Mouse (Mus musculus): ENCODE data around the gene Arhgap10. TPM values are rescaled to one million over a fixed set of nuclear protein-coding genes. Genes with fewer than 3 reads are reported as not detected.

The Arhgap10 gene
- polyA plus RNA-seq, 1 experiment from 2014 or later, result 3.9 TPM

GRCm38 (mm10) chr8:77520601-77521000 is 2.8 kb upstream of the Arhgap10 start:
- Histone ChIP-seq H3K36me3 (replicated peaks; ENCODE audit: insufficient read depth, low read length) (no peaks in the 10 kb centered on the region), H3K9ac (replicated peaks) (no peak overlapping the region), H3K27me3 (ENCODE audit: insufficient read depth, low read length) (no peaks in the 10 kb centered on the region), H3K4me3 (ENCODE audit: low read depth, low read length) (no peak overlapping the region), H3K9me3 (ENCODE audit: low read length) (no peaks in the 10 kb centered on the region), H3K27ac (ENCODE audit: low read depth) (no peak overlapping the region), H3K4me1 (ENCODE audit: insufficient read depth) (peaks cover 28% of the 10 kb centered on the region), H3K4me2 (ENCODE audit: low read depth, low read length) (no peak overlapping the region)
- 82% methylated on average over 4 of the region's 4 CpGs for WGBS (ENCODE audit: insufficient replicate concordance)
- TF ChIP-seq CTCF (IDR thresholded peaks at IDR 0.05; ENCODE audit: low read depth), result no peak
- TF ChIP-seq EP300 (IDR thresholded peaks at IDR 0.05; ENCODE audit: low read depth), result no peak
- ATAC-seq (no peak), DNase-seq (no peak)

DNA sequence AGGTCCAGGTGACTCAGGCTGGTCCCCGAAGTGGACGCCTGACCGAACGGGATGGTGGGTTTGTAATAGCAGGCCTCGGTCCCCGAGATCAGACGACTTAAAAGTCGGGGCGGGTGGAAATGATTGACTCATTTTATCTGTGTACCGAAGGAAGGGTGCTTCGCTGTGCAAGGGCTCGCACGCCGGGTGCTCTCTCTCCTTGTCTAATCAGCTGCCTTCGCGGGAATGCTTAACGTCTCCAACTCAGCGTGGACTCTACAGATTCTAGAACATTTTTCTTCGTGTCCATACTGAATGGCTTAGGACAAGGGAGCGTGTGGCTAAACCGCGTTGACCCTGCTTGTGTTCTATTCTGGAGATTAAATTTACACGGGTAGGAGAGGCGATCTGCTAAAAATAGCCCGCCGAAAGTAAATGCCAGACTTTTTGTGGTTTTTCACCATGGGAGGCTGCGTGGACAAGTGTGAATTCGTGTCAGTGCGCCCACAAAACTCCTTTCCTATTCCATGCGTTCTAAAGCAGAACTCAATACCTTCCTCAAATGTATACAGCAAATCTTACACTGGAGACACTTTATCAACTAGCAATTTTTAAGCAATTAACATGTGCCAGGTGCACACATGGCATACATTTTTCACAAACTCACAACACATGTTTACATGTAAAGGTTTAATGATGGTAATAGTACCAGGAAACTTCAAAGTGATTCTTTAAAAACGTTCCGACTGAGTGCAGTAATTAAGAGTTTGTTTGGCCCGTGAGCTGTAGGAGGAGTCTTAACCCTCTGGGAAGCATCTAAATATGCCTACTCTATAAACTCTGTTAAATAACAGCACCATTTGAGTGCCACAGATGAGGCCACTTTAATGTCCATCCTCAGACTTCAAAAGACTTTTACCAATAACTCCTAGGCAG is 705 bp upstream of the Arhgap10 start:
- peak; percentile 62 for ATAC-seq
- no peaks in the 10 kb centered on the region for H3K27me3 ChIP-seq (ENCODE audit: insufficient read depth, low read length)
- peaks cover 18% of the 10 kb centered on the region for H3K4me1 ChIP-seq (ENCODE audit: insufficient read depth)
- 6% methylated on average over 33 of the region's 33 CpGs for WGBS (ENCODE audit: insufficient replicate concordance)
- H3K4me2 ChIP-seq (ENCODE audit: low read depth, low read length), result peak overlapping the region; percentile 88
- H3K9me3 ChIP-seq (ENCODE audit: low read length), result no peaks in the 10 kb centered on the region
- H3K4me3 ChIP-seq (ENCODE audit: low read depth, low read length), result peak overlapping the region; percentile 71
- no peak for TF ChIP-seq EP300 (IDR thresholded peaks at IDR 0.05; ENCODE audit: low read depth)
- TF ChIP-seq CTCF (IDR thresholded peaks at IDR 0.05; ENCODE audit: low read depth), result no peak
- 0 out of 2 replicates have a peak overlapping the region, but pooled peaks have one; percentile 77 for H3K27ac ChIP-seq (ENCODE audit: low read depth)
- H3K9ac ChIP-seq (replicated peaks), result peak overlapping the region; percentile 77
- H3K36me3 ChIP-seq (replicated peaks; ENCODE audit: insufficient read depth, low read length), result no peaks in the 10 kb centered on the region
- DNase-seq, result no peak

GRCm38 (mm10) chr8:77516845-77517244 is 908 bp downstream of the Arhgap10 start:
- Histone ChIP-seq H3K9me3 (ENCODE audit: low read length) (no peaks in the 10 kb centered on the region), H3K9ac (replicated peaks) (peak overlapping the region; percentile 77), H3K27ac (ENCODE audit: low read depth) (no peak overlapping the region), H3K4me3 (ENCODE audit: low read depth, low read length) (peak overlapping the region; percentile 71), H3K4me1 (ENCODE audit: insufficient read depth) (peaks cover 16% of the 10 kb centered on the region), H3K36me3 (replicated peaks; ENCODE audit: insufficient read depth, low read length) (no peaks in the 10 kb centered on the region), H3K4me2 (ENCODE audit: low read depth, low read length) (peak overlapping the region; percentile 88), H3K27me3 (ENCODE audit: insufficient read depth, low read length) (no peaks in the 10 kb centered on the region)
- WGBS (ENCODE audit: insufficient replicate concordance), result 6% methylated on average over 10 of the region's 10 CpGs
- no peak for DNase-seq
- ATAC-seq, result no peak
- TF ChIP-seq CTCF (IDR thresholded peaks at IDR 0.05; ENCODE audit: low read depth) (no peak), EP300 (IDR thresholded peaks at IDR 0.05; ENCODE audit: low read depth) (no peak)

DNA sequence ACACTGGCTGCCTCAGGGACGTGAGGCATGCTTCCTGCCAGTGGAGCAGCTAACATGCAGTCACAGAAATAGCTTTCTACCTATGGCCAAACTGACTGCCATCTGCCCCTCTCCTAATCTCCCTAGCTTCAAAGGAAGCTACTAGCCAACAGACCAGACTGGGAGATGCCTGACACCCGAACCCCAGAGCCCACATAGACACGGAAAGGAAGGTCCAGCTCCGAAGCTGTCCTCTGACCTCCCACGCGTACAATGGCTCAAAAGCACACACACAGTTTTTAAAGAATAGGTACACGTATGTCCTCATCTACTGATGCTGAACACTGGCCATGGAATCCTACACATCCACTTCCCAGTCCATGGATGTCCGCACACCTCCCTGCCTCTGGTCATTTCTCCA is 2.0 kb downstream of the Arhgap10 start:
- Histone ChIP-seq H3K4me2 (ENCODE audit: low read depth, low read length) (peak overlapping the region; percentile 88), H3K9me3 (ENCODE audit: low read length) (no peaks in the 10 kb centered on the region), H3K9ac (replicated peaks) (no peak overlapping the region), H3K36me3 (replicated peaks; ENCODE audit: insufficient read depth, low read length) (no peaks in the 10 kb centered on the region), H3K4me3 (ENCODE audit: low read depth, low read length) (0 out of 2 replicates have a peak overlapping the region, but pooled peaks have one; percentile 8), H3K27ac (ENCODE audit: low read depth) (no peak overlapping the region), H3K27me3 (ENCODE audit: insufficient read depth, low read length) (no peaks in the 10 kb centered on the region), H3K4me1 (ENCODE audit: insufficient read depth) (peaks cover 16% of the 10 kb centered on the region)
- 69% methylated on average over 8 of the region's 8 CpGs for WGBS (ENCODE audit: insufficient replicate concordance)
- DNase-seq (no peak), ATAC-seq (no peak)
- no peak for TF ChIP-seq EP300 (IDR thresholded peaks at IDR 0.05; ENCODE audit: low read depth)
- no peak for TF ChIP-seq CTCF (IDR thresholded peaks at IDR 0.05; ENCODE audit: low read depth)

DNA sequence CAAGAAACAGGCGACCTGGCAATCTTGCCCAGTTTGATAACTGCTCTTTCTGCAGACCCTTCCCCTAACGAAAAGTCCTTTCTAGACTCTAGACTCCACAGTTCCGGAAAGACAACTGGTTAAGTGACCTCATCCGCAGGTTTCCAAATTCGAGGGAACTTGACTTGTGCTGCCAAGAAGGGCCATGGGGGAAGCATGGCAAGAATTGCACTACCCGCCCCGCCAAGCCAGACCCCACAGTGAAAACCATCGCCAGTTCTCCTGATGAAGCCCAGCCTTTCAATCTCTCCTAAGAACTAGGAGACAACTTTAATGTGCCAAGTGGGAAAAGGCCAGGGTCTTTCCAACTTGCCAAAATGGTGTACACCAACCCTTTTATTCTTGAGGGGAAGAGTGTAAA is 2.6 kb downstream of the Arhgap10 start:
- no peak overlapping the region for H3K4me3 ChIP-seq (ENCODE audit: low read depth, low read length)
- WGBS (ENCODE audit: insufficient replicate concordance), result 72% methylated on average over 8 of the region's 8 CpGs
- TF ChIP-seq EP300 (IDR thresholded peaks at IDR 0.05; ENCODE audit: low read depth), result no peak
- DNase-seq, result no peak
- ATAC-seq, result no peak
- H3K27ac ChIP-seq (ENCODE audit: low read depth), result no peak overlapping the region
- peaks cover 16% of the 10 kb centered on the region for H3K4me1 ChIP-seq (ENCODE audit: insufficient read depth)
- no peak overlapping the region for H3K9ac ChIP-seq (replicated peaks)
- no peaks in the 10 kb centered on the region for H3K36me3 ChIP-seq (replicated peaks; ENCODE audit: insufficient read depth, low read length)
- no peaks in the 10 kb centered on the region for H3K27me3 ChIP-seq (ENCODE audit: insufficient read depth, low read length)
- H3K4me2 ChIP-seq (ENCODE audit: low read depth, low read length), result no peak overlapping the region; the same call in 1 of the 2 replicates
- H3K9me3 ChIP-seq (ENCODE audit: low read length), result no peaks in the 10 kb centered on the region

GRCm38 (mm10) chr8:77511750-77512493 is 5.8 kb downstream of the Arhgap10 start:
- DNase-seq (no peak), ATAC-seq (no peak)
- WGBS (ENCODE audit: insufficient replicate concordance), result 89% methylated on average over 13 of the region's 13 CpGs
- Histone ChIP-seq H3K4me3 (ENCODE audit: low read depth, low read length) (no peak overlapping the region), H3K9ac (replicated peaks) (no peak overlapping the region), H3K9me3 (ENCODE audit: low read length) (no peaks in the 10 kb centered on the region), H3K4me2 (ENCODE audit: low read depth, low read length) (no peak overlapping the region), H3K27ac (ENCODE audit: low read depth) (no peak overlapping the region), H3K4me1 (ENCODE audit: insufficient read depth) (peaks cover 10% of the 10 kb centered on the region), H3K27me3 (ENCODE audit: insufficient read depth, low read length) (no peaks in the 10 kb centered on the region), H3K36me3 (replicated peaks; ENCODE audit: insufficient read depth, low read length) (no peaks in the 10 kb centered on the region)
- TF ChIP-seq CTCF (IDR thresholded peaks at IDR 0.05; ENCODE audit: low read depth) (no peak), EP300 (IDR thresholded peaks at IDR 0.05; ENCODE audit: low read depth) (no peak)

Measured in liver, postnatal 0 days (tissue).